In genomic region chr9:106198962-106199458, GRCm38 (mm10) we compare ENCODE assay signal across 7 mouse cellular contexts. TPM values are rescaled to one million over a fixed set of nuclear protein-coding genes. Genes with fewer than 3 reads are reported as not detected.
DNase-seq lines count a peak whose midpoint lies in the region; ATAC-seq and TF ChIP-seq lines count a peak whose summit lies in the region.

No protein-coding gene starts in this region.

- peaks cover 16% of the 10 kb centered on the region for H3K36me3 ChIP-seq in forebrain, embryonic 12.5 days (replicated peaks)
- H3K36me3 ChIP-seq in limb, embryonic 11.5 days (ENCODE audit: control insufficient read depth, insufficient read depth, low read length) = peaks cover 3% of the 10 kb centered on the region; the same call in 1 of the 2 replicates
- 0 out of 2 replicates have a peak, but pooled peaks cover 3% of the 10 kb centered on the region for H3K36me3 ChIP-seq in midbrain, embryonic 11.5 days (ENCODE audit: control insufficient read depth, insufficient read depth, low read length)

- peak; percentile 20 for DNase-seq in MN1 (ENCODE audit: low spot score)
- peak; percentile 73 for DNase-seq in brain, embryonic 14.5 days (ENCODE audit: low read depth)
- peak; percentile 83 for DNase-seq in heart, postnatal 36 days
- DNase-seq in limb, embryonic 11.5 days (ENCODE audit: low spot score) = peak; percentile 80
- peak; percentile 94 for DNase-seq in midbrain, embryonic 11.5 days (ENCODE audit: low spot score, missing footprints)
- peak; percentile 77 to 86 for DNase-seq in spleen, postnatal 4 days (ENCODE audit: low spot score in 2 of 2)

- TF ChIP-seq CTCF in brain, embryonic 14.5 days (IDR thresholded peaks at IDR 0.05; ENCODE audit: borderline replicate concordance, extremely low read depth, insufficient read depth, insufficient read length) = no peak

- H3K4me1 ChIP-seq in forebrain, embryonic 12.5 days = peaks cover 36% of the 10 kb centered on the region
- H3K4me1 ChIP-seq in limb, embryonic 11.5 days (ENCODE audit: control insufficient read depth, insufficient read depth, low read length) = peaks cover 9% of the 10 kb centered on the region; the same call in 1 of the 2 replicates
- H3K4me1 ChIP-seq in midbrain, embryonic 11.5 days (ENCODE audit: control insufficient read depth, insufficient read depth, low read length) = peaks cover 25% of the 10 kb centered on the region

- no peaks in the 10 kb centered on the region for H3K9me3 ChIP-seq in forebrain, embryonic 12.5 days
- no peaks in the 10 kb centered on the region for H3K9me3 ChIP-seq in limb, embryonic 11.5 days (ENCODE audit: control insufficient read depth, low read length)
- no peaks in the 10 kb centered on the region for H3K9me3 ChIP-seq in midbrain, embryonic 11.5 days (ENCODE audit: control insufficient read depth, low read length)

- peak overlapping the region; percentile 75 for H3K9ac ChIP-seq in forebrain, embryonic 12.5 days
- H3K9ac ChIP-seq in limb, embryonic 11.5 days (ENCODE audit: low read length) = peak overlapping the region; percentile 77
- H3K9ac ChIP-seq in midbrain, embryonic 11.5 days (ENCODE audit: low read length) = peak overlapping the region; percentile 75

- H3K27ac ChIP-seq in forebrain, embryonic 12.5 days = no peak overlapping the region
- H3K27ac ChIP-seq in limb, embryonic 11.5 days (replicated peaks; ENCODE audit: low read depth, low read length) = 0 out of 2 replicates have a peak overlapping the region, but pooled peaks have one; percentile 33
- H3K27ac ChIP-seq in midbrain, embryonic 11.5 days (ENCODE audit: low read depth, low read length) = no peak overlapping the region

- H3K4me2 ChIP-seq in forebrain, embryonic 12.5 days = peak overlapping the region; percentile 75
- H3K4me2 ChIP-seq in limb, embryonic 11.5 days (ENCODE audit: low read depth, severe bottlenecking) = peak overlapping the region; percentile 57
- H3K4me2 ChIP-seq in midbrain, embryonic 11.5 days = peak overlapping the region; percentile 44

- peak; percentile 63 for ATAC-seq in forebrain, embryonic 12.5 days (ENCODE audit: low FRiP score)
- ATAC-seq in limb, embryonic 11.5 days (ENCODE audit: insufficient number of reproducible peaks, low FRiP score, low TSS enrichment, low read depth) = peak; percentile 38; the same call in 1 of the 2 replicates
- peak; percentile 66 for ATAC-seq in midbrain, embryonic 11.5 days (ENCODE audit: low FRiP score)

- peak; percentile 38; the same call in 1 of the 2 replicates for TF ChIP-seq POLR2A in brain, embryonic 14.5 days (IDR thresholded peaks at IDR 0.05; ENCODE audit: borderline replicate concordance, extremely low read depth, insufficient read depth, insufficient read length, poor library complexity, severe bottlenecking)

- H3K4me3 ChIP-seq in forebrain, embryonic 12.5 days (replicated peaks) = peak overlapping the region; percentile 73
- H3K4me3 ChIP-seq in limb, embryonic 11.5 days (ENCODE audit: low read depth, low read length) = peak overlapping the region; percentile 61
- H3K4me3 ChIP-seq in midbrain, embryonic 11.5 days (ENCODE audit: low read depth, low read length) = peak overlapping the region; percentile 55

- 0 out of 2 replicates have a peak, but pooled peaks cover 7% of the 10 kb centered on the region for H3K27me3 ChIP-seq in forebrain, embryonic 12.5 days
- no peaks in the 10 kb centered on the region for H3K27me3 ChIP-seq in limb, embryonic 11.5 days (ENCODE audit: control insufficient read depth, insufficient read depth, low read length)
- H3K27me3 ChIP-seq in midbrain, embryonic 11.5 days (ENCODE audit: control insufficient read depth, insufficient read depth, low read length) = no peaks in the 10 kb centered on the region

- WGBS in forebrain, embryonic 12.5 days = under 1% methylated on average over 49 of the region's 51 CpGs
- WGBS in limb, embryonic 11.5 days = under 1% methylated on average over 50 of the region's 51 CpGs
- under 1% methylated on average over 45 of the region's 51 CpGs for WGBS in midbrain, embryonic 11.5 days

- intact Hi-C loops in heart, postnatal 36 days (cut with DNase I) = no loop called here

RNA-seq across cellular contexts. Expression of gene Ppm1m, which starts 0.5 kb away (rescaled TPM):
- polyA plus RNA-seq in brain, embryonic 14.5 days (2012; rRNA removed) = 24.1 and 26.7 TPM in 2 replicates
- 29.6 and 33.3 TPM in 2 replicates for polyA plus RNA-seq in forebrain, embryonic 12.5 days (2016; fragmentation: Nextera tagmentation; extraction: Ambion mirVana)
- 10 to 100 TPM; 12.2 to 13.8 TPM for total RNA-seq in heart, postnatal 36 days (2021)
- 42.2 and 42.4 TPM in 2 replicates for polyA plus RNA-seq in limb, embryonic 11.5 days (2014; fragmentation: Nextera tagmentation; extraction: Ambion mirVana)
- 23.6 and 26.9 TPM in 2 replicates for polyA plus RNA-seq in midbrain, embryonic 11.5 days (2014; fragmentation: Nextera tagmentation; extraction: Ambion mirVana)

RNA-seq across cellular contexts. Expression of gene Twf2, which starts 3.9 kb away (rescaled TPM):
- polyA plus RNA-seq in brain, embryonic 14.5 days (2012; rRNA removed) = 51.1 and 63.8 TPM in 2 replicates
- polyA plus RNA-seq in forebrain, embryonic 12.5 days (2016; fragmentation: Nextera tagmentation; extraction: Ambion mirVana) = 53.9 and 59.3 TPM in 2 replicates
- total RNA-seq in heart, postnatal 36 days (2021) = 100 to 1,000 TPM; 266 to 269 TPM
- 66.5 and 68.5 TPM in 2 replicates for polyA plus RNA-seq in limb, embryonic 11.5 days (2014; fragmentation: Nextera tagmentation; extraction: Ambion mirVana)
- polyA plus RNA-seq in midbrain, embryonic 11.5 days (2014; fragmentation: Nextera tagmentation; extraction: Ambion mirVana) = 55.6 and 61.4 TPM in 2 replicates

RNA-seq across cellular contexts. Expression of gene Tlr9, which starts 23.4 kb away (rescaled TPM):
- polyA plus RNA-seq in brain, embryonic 14.5 days (2012; rRNA removed) = 0.23 and 0.45 TPM in 2 replicates
- polyA plus RNA-seq in forebrain, embryonic 12.5 days (2016; fragmentation: Nextera tagmentation; extraction: Ambion mirVana) = not detected in 2 replicates
- total RNA-seq in heart, postnatal 36 days (2021) = 1 to 10 TPM in 1 of 2 experiments, under 1 TPM in 1; 0.47 to 1.1 TPM
- polyA plus RNA-seq in limb, embryonic 11.5 days (2014; fragmentation: Nextera tagmentation; extraction: Ambion mirVana) = not detected in 2 replicates
- 0.15 TPM in 1 of 2 replicates, not detected in the other for polyA plus RNA-seq in midbrain, embryonic 11.5 days (2014; fragmentation: Nextera tagmentation; extraction: Ambion mirVana)

RNA-seq across cellular contexts. Expression of gene Wdr82, which starts 28.3 kb away (rescaled TPM):
- polyA plus RNA-seq in brain, embryonic 14.5 days (2012; rRNA removed) = 169 and 175 TPM in 2 replicates
- polyA plus RNA-seq in forebrain, embryonic 12.5 days (2016; fragmentation: Nextera tagmentation; extraction: Ambion mirVana) = 38.1 and 41.2 TPM in 2 replicates
- 10 to 100 TPM; 34.6 to 43.4 TPM for total RNA-seq in heart, postnatal 36 days (2021)
- 26.4 and 31.3 TPM in 2 replicates for polyA plus RNA-seq in limb, embryonic 11.5 days (2014; fragmentation: Nextera tagmentation; extraction: Ambion mirVana)
- 30.2 and 32.6 TPM in 2 replicates for polyA plus RNA-seq in midbrain, embryonic 11.5 days (2014; fragmentation: Nextera tagmentation; extraction: Ambion mirVana)

RNA-seq across cellular contexts. Expression of gene Glyctk, which starts 41.1 kb away (rescaled TPM):
- 1.3 and 1.6 TPM in 2 replicates for polyA plus RNA-seq in brain, embryonic 14.5 days (2012; rRNA removed)
- polyA plus RNA-seq in forebrain, embryonic 12.5 days (2016; fragmentation: Nextera tagmentation; extraction: Ambion mirVana) = 9.1 and 10.2 TPM in 2 replicates
- total RNA-seq in heart, postnatal 36 days (2021) = 1 to 10 TPM; 1.3 to 1.7 TPM
- 1.2 and 2.1 TPM in 2 replicates for polyA plus RNA-seq in limb, embryonic 11.5 days (2014; fragmentation: Nextera tagmentation; extraction: Ambion mirVana)
- polyA plus RNA-seq in midbrain, embryonic 11.5 days (2014; fragmentation: Nextera tagmentation; extraction: Ambion mirVana) = 5.6 and 6.3 TPM in 2 replicates

Comparison
In these comparisons a context has a peak if more than half of its experiments do, and no peak if none do; other contexts are left out.
1. DNase-seq: peak in every context shown above with its lines; median percentile 94 in midbrain, embryonic 11.5 days; 83 in heart, postnatal 36 days; 82 in spleen, postnatal 4 days; 80 in limb, embryonic 11.5 days; 73 in brain, embryonic 14.5 days; 20 in MN1.